Mouse (Mus musculus) liver, embryonic 16.5 days (tissue): Measurements from ENCODE around the gene Olfr564. TPM values are rescaled to one million over a fixed set of nuclear protein-coding genes. Genes with fewer than 3 reads are reported as not detected.

Source experiments
- ATAC-seq: fragments of 200-750 bp; cut with Nextera tagmentation; 2 replicates; pipeline ENCODE4 v1.8.0; 2017; ENCODE audit warnings: low read depth, mild to moderate bottlenecking, moderate number of reproducible peaks, moderate library complexity
- H3K27ac ChIP-seq: fragments of 300-500 bp; sonication (generic); 2 replicates; pipeline ENCODE4 v1.5.1; 2014; ENCODE audit warnings: mild to moderate bottlenecking, low read length
- H3K27me3 ChIP-seq: fragments of 300-500 bp; sonication (generic); 2 replicates; pipeline ENCODE4 v1.6.1; 2014; ENCODE audit warnings: low read depth, low read length, mixed read lengths; ENCODE audit not compliant: control insufficient read depth, insufficient read depth
- H3K36me3 ChIP-seq: fragments of 300-500 bp; sonication (generic); 2 replicates; pipeline ENCODE4 v1.6.1; 2014; ENCODE audit warnings: mild to moderate bottlenecking; ENCODE audit not compliant: control insufficient read depth, insufficient read depth
- H3K4me1 ChIP-seq: fragments of 300-500 bp; sonication (generic); 2 replicates; pipeline ENCODE4 v1.6.1; 2014; ENCODE audit warnings: low read depth, low read length, mixed read lengths; ENCODE audit not compliant: control insufficient read depth
- H3K4me2 ChIP-seq: fragments of 300-500 bp; sonication (generic); 2 replicates; pipeline ENCODE4 v1.6.1; 2014; ENCODE audit warnings: low read depth, low read length, mixed read lengths
- H3K4me3 ChIP-seq: fragments of 300-500 bp; sonication (generic); 2 replicates; pipeline ENCODE4 v1.5.1; 2014; ENCODE audit warnings: low read depth, mild to moderate bottlenecking, low read length
- H3K9ac ChIP-seq: fragments of 300-500 bp; sonication (generic); 2 replicates; pipeline ENCODE4 v1.6.1; 2014; ENCODE audit warnings: low read depth, low read length
- H3K9me3 ChIP-seq: fragments of 300-500 bp; sonication (generic); replicated peaks from 2 replicates; pipeline ENCODE4 v1.6.1; 2016; ENCODE audit warnings: low read length; ENCODE audit not compliant: control insufficient read depth
- WGBS: fragments of 180-500 bp; shearing (Covaris S2); extraction: QIAGEN DNeasy Blood & Tissue Kit; methylation state at CpG from one replicate; pipeline ENCODE4 v1.1.7; 2014; ENCODE audit not compliant: insufficient replicate concordance; 5-methylcytosine and 5-hydroxymethylcytosine counted together
- polyA plus RNA-seq: library from polyadenylated mRNA; unstranded; fragments of >200 nt; fragmentation: Nextera tagmentation; extraction: Ambion mirVana; gene quantifications from 2 replicates; pipeline ENCODE4 v1.2.1, GENCODE M21; 2015

Olfr564 gene
- polyA plus RNA-seq = not detected in 2 replicates

- Histone ChIP-seq H3K36me3 (no peaks in the 10 kb centered on the region), H3K9me3 (no peaks in the 10 kb centered on the region), H3K4me3 (no peak within 1 kb of the TSS), H3K9ac (no peak within 1 kb of the TSS), H3K27me3 (no peaks in the 10 kb centered on the region), H3K27ac (no peak within 1 kb of the TSS), H3K4me2 (no peak within 1 kb of the TSS), H3K4me1 (no peaks in the 10 kb centered on the region)
- no peak for ATAC-seq
Measured at GRCm38 (mm10) chr7:102803180-102803579, at the start of gene Olfr564. Gene Olfr564, plus strand, starts transcription at chr7:102803480.

GRCm38 (mm10) chr7:102759266-102759665 is 44.0 kb upstream of the Olfr564 start, which contains the start of the genes Olfr560 and Olfr78:
Gene Olfr560, minus strand, starts transcription at chr7:102759366.
Gene Olfr78, minus strand, starts transcription at chr7:102759471.
- no peaks in the 10 kb centered on the region for H3K4me1 ChIP-seq
- no peak for ATAC-seq
- H3K4me3 ChIP-seq = no peak within 1 kb of the TSS
- 76% methylated on average over 4 of the region's 4 CpGs for WGBS
- H3K9me3 ChIP-seq = no peaks in the 10 kb centered on the region
- no peak within 1 kb of the TSS for H3K9ac ChIP-seq
- no peak within 1 kb of the TSS for H3K4me2 ChIP-seq
- no peaks in the 10 kb centered on the region for H3K36me3 ChIP-seq
- H3K27ac ChIP-seq = no peak within 1 kb of the TSS
- no peaks in the 10 kb centered on the region for H3K27me3 ChIP-seq

GRCm38 (mm10) chr7:102770921-102771320 is 32.4 kb upstream of the Olfr564 start, which contains the start of gene Olfr561:
Gene Olfr561, plus strand, starts transcription at chr7:102771221.
- WGBS = 30% methylated on average over 2 of the region's 2 CpGs
- Histone ChIP-seq H3K4me3 (no peak within 1 kb of the TSS), H3K4me1 (no peaks in the 10 kb centered on the region), H3K27me3 (no peaks in the 10 kb centered on the region), H3K27ac (no peak within 1 kb of the TSS), H3K9me3 (no peaks in the 10 kb centered on the region), H3K9ac (no peak within 1 kb of the TSS), H3K36me3 (no peaks in the 10 kb centered on the region), H3K4me2 (no peak within 1 kb of the TSS)
- no peak for ATAC-seq

Other genes starting within 250 kb of the Olfr564 start
- gene Trim21, start 238.0 kb upstream of the Olfr564 start, polyA plus RNA-seq = 0.25 and 0.37 TPM in 2 replicates
- gene Olfr550, start 232.0 kb upstream of the Olfr564 start, polyA plus RNA-seq = not detected in 2 replicates
- not detected in 2 replicates for gene Olfr551, start 211.6 kb upstream of the Olfr564 start, polyA plus RNA-seq
- gene Olfr552, start 205.7 kb upstream of the Olfr564 start, polyA plus RNA-seq = not detected in 2 replicates
- not detected in 2 replicates for gene Olfr553, start 185.3 kb upstream of the Olfr564 start, polyA plus RNA-seq
- not detected in 2 replicates for gene Olfr554, start 165.0 kb upstream of the Olfr564 start, polyA plus RNA-seq
- not detected in 2 replicates for gene Olfr555, start 144.7 kb upstream of the Olfr564 start, polyA plus RNA-seq
- gene Olfr556, start 138.6 kb upstream of the Olfr564 start, polyA plus RNA-seq = not detected in 2 replicates
- gene Trim68, start 116.2 kb upstream of the Olfr564 start, polyA plus RNA-seq = 1.1 and 1.5 TPM in 2 replicates
- not detected in 2 replicates for gene Olfr557, start 107.6 kb upstream of the Olfr564 start, polyA plus RNA-seq
- not detected in 2 replicates for gene Olfr558, start 101.3 kb upstream of the Olfr564 start, polyA plus RNA-seq
- gene Olfr33, start 84.4 kb upstream of the Olfr564 start, polyA plus RNA-seq = not detected in 2 replicates
- not detected in 2 replicates for gene Olfr559, start 76.0 kb upstream of the Olfr564 start, polyA plus RNA-seq
- not detected in 2 replicates for gene Olfr560, start 44.1 kb upstream of the Olfr564 start, polyA plus RNA-seq
- 0.02 and 0.04 TPM in 2 replicates for gene Olfr78, start 44.0 kb upstream of the Olfr564 start, polyA plus RNA-seq
- gene Olfr561, start 32.3 kb upstream of the Olfr564 start, polyA plus RNA-seq = not detected in 2 replicates
- gene Olfr566, start 55.3 kb downstream of the Olfr564 start, polyA plus RNA-seq = not detected in 2 replicates
- not detected in 2 replicates for gene Olfr568, start 73.6 kb downstream of the Olfr564 start, polyA plus RNA-seq
- gene Olfr569, start 87.4 kb downstream of the Olfr564 start, polyA plus RNA-seq = not detected in 2 replicates
- not detected in 2 replicates for gene Olfr570, start 91.1 kb downstream of the Olfr564 start, polyA plus RNA-seq
- gene Olfr571, start 114.1 kb downstream of the Olfr564 start, polyA plus RNA-seq = not detected in 2 replicates
- not detected in 2 replicates for gene Olfr572, start 120.9 kb downstream of the Olfr564 start, polyA plus RNA-seq
- not detected in 2 replicates for gene Olfr573-ps1, start 139.1 kb downstream of the Olfr564 start, polyA plus RNA-seq
- not detected in 2 replicates for gene Olfr574, start 145.0 kb downstream of the Olfr564 start, polyA plus RNA-seq
- not detected in 2 replicates for gene Olfr575, start 155.3 kb downstream of the Olfr564 start, polyA plus RNA-seq
- gene Olfr576, start 159.2 kb downstream of the Olfr564 start, polyA plus RNA-seq = not detected in 2 replicates
- not detected in 2 replicates for gene Olfr577, start 172.5 kb downstream of the Olfr564 start, polyA plus RNA-seq
- gene Olfr578, start 185.8 kb downstream of the Olfr564 start, polyA plus RNA-seq = not detected in 2 replicates
- gene Olfr582, start 234.5 kb downstream of the Olfr564 start, polyA plus RNA-seq = not detected in 2 replicates
- gene Olfr583, start 247.8 kb downstream of the Olfr564 start, polyA plus RNA-seq = not detected in 2 replicates